Mouse (Mus musculus): Measurements from ENCODE around the gene Cd2bp2. TPM values are rescaled to one million over a fixed set of nuclear protein-coding genes. Genes with fewer than 3 reads are reported as not detected.

Cd2bp2 gene
- polyA plus RNA-seq, 1 experiment from 2014 or later = 14.0 TPM

GRCm38 (mm10) chr7:127220440-127220839 is 24.6 kb upstream of the Cd2bp2 start:
- H3K27me3 ChIP-seq (ENCODE audit: insufficient read depth, low read length) = no peaks in the 10 kb centered on the region
- no peak for TF ChIP-seq EP300 (IDR thresholded peaks at IDR 0.05; ENCODE audit: low read depth)
- TF ChIP-seq CTCF (IDR thresholded peaks at IDR 0.05; ENCODE audit: low read depth) = no peak
- no peak overlapping the region for H3K4me3 ChIP-seq (ENCODE audit: low read depth, low read length)
- peaks cover 50% of the 10 kb centered on the region for H3K4me1 ChIP-seq (ENCODE audit: insufficient read depth)
- H3K4me2 ChIP-seq (ENCODE audit: low read depth, low read length) = no peak overlapping the region
- 65% methylated on average over 6 of the region's 6 CpGs for WGBS (ENCODE audit: insufficient replicate concordance)
- no peak for ATAC-seq
- no peak overlapping the region for H3K27ac ChIP-seq (ENCODE audit: low read depth)
- H3K9me3 ChIP-seq (ENCODE audit: low read length) = no peaks in the 10 kb centered on the region
- no peak overlapping the region for H3K9ac ChIP-seq (replicated peaks)
- no peaks in the 10 kb centered on the region for H3K36me3 ChIP-seq (replicated peaks; ENCODE audit: insufficient read depth, low read length)
- no peak for DNase-seq

DNA sequence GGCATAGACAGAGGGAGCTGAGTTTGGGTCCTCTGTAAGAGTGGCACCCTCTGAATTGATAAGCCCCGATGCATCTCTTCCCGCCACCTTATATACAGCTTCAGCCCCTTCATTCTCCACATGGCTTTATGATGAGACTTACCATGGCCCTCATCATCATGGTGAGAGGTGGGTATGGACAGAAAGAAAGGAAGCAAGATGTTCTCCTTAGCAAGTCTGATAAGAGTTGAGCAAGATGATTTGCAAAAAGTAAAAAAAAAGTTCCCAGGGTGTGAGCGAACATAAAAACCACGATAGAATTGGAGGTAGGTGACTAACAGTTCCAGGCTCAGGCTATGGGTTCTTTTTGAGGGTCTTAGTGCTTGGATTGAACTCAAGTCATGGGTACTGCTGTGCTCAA is 22.8 kb upstream of the Cd2bp2 start:
- Histone ChIP-seq H3K9me3 (ENCODE audit: low read length) (no peaks in the 10 kb centered on the region), H3K27ac (ENCODE audit: low read depth) (peak overlapping the region; percentile 84), H3K27me3 (ENCODE audit: insufficient read depth, low read length) (no peaks in the 10 kb centered on the region), H3K4me3 (ENCODE audit: low read depth, low read length) (peak overlapping the region; percentile 36; the same call in 1 of the 2 replicates), H3K36me3 (replicated peaks; ENCODE audit: insufficient read depth, low read length) (peaks cover 9% of the 10 kb centered on the region; the same call in 1 of the 2 replicates), H3K9ac (replicated peaks) (peak overlapping the region; percentile 63), H3K4me2 (ENCODE audit: low read depth, low read length) (peak overlapping the region; percentile 69), H3K4me1 (ENCODE audit: insufficient read depth) (peaks cover 42% of the 10 kb centered on the region)
- peak; percentile 87 for TF ChIP-seq EP300 (IDR thresholded peaks at IDR 0.05; ENCODE audit: low read depth)
- no peak for TF ChIP-seq CTCF (IDR thresholded peaks at IDR 0.05; ENCODE audit: low read depth)
- 51% methylated on average over 4 of the region's 4 CpGs for WGBS (ENCODE audit: insufficient replicate concordance)
- DNase-seq = no peak
- ATAC-seq = peak; percentile 58

GRCm38 (mm10) chr7:127217901-127218642 is 22.2 kb upstream of the Cd2bp2 start:
- H3K36me3 ChIP-seq (replicated peaks; ENCODE audit: insufficient read depth, low read length) = peaks cover 9% of the 10 kb centered on the region; the same call in 1 of the 2 replicates
- no peak for DNase-seq
- ATAC-seq = peak; percentile 32
- H3K9ac ChIP-seq (replicated peaks) = peak overlapping the region; percentile 63
- H3K4me3 ChIP-seq (ENCODE audit: low read depth, low read length) = peak overlapping the region; percentile 36
- peaks cover 38% of the 10 kb centered on the region for H3K4me1 ChIP-seq (ENCODE audit: insufficient read depth)
- H3K27ac ChIP-seq (ENCODE audit: low read depth) = peak overlapping the region; percentile 84
- 38% methylated on average over 10 of the region's 10 CpGs for WGBS (ENCODE audit: insufficient replicate concordance)
- no peaks in the 10 kb centered on the region for H3K9me3 ChIP-seq (ENCODE audit: low read length)
- H3K27me3 ChIP-seq (ENCODE audit: insufficient read depth, low read length) = no peaks in the 10 kb centered on the region
- TF ChIP-seq CTCF (IDR thresholded peaks at IDR 0.05; ENCODE audit: low read depth) (no peak), EP300 (IDR thresholded peaks at IDR 0.05; ENCODE audit: low read depth) (no peak)
- peak overlapping the region; percentile 69 for H3K4me2 ChIP-seq (ENCODE audit: low read depth, low read length)

DNA sequence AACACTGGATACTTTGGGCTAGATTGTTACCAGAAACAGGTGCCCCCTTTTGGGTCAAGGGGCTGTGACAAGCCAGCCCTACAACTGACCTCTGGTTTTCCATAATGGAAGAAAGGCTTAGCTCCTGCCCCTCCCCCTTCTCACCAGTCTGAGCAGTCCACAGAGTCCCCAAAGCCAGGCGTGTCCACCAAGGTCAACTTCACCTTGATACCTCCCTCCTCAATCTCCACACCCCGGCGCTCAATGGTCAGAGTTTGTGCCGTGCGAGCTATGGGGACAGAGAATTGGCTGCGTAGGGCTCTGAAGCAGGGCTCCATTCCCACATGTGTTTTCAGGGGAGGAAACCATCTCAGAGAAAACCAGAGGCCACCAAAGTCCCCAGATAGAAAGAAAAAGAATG is 21.6 kb upstream of the Cd2bp2 start:
- no peak for DNase-seq
- Histone ChIP-seq H3K27ac (ENCODE audit: low read depth) (peak overlapping the region; percentile 84), H3K36me3 (replicated peaks; ENCODE audit: insufficient read depth, low read length) (peaks cover 9% of the 10 kb centered on the region; the same call in 1 of the 2 replicates), H3K9ac (replicated peaks) (peak overlapping the region; percentile 63), H3K4me1 (ENCODE audit: insufficient read depth) (peaks cover 39% of the 10 kb centered on the region), H3K27me3 (ENCODE audit: insufficient read depth, low read length) (no peaks in the 10 kb centered on the region), H3K9me3 (ENCODE audit: low read length) (no peaks in the 10 kb centered on the region), H3K4me2 (ENCODE audit: low read depth, low read length) (peak overlapping the region; percentile 69), H3K4me3 (ENCODE audit: low read depth, low read length) (peak overlapping the region; percentile 36)
- TF ChIP-seq EP300 (IDR thresholded peaks at IDR 0.05; ENCODE audit: low read depth) (no peak), CTCF (IDR thresholded peaks at IDR 0.05; ENCODE audit: low read depth) (no peak)
- ATAC-seq = no peak
- WGBS (ENCODE audit: insufficient replicate concordance) = 65% methylated on average over 6 of the region's 6 CpGs

GRCm38 (mm10) chr7:127216307-127216706 is 20.5 kb upstream of the Cd2bp2 start:
- ATAC-seq = no peak
- 81% methylated on average over 5 of the region's 5 CpGs for WGBS (ENCODE audit: insufficient replicate concordance)
- H3K4me3 ChIP-seq (ENCODE audit: low read depth, low read length) = no peak overlapping the region
- no peak overlapping the region for H3K9ac ChIP-seq (replicated peaks)
- no peak overlapping the region for H3K27ac ChIP-seq (ENCODE audit: low read depth)
- H3K4me2 ChIP-seq (ENCODE audit: low read depth, low read length) = 0 out of 2 replicates have a peak overlapping the region, but pooled peaks have one; percentile 69
- H3K9me3 ChIP-seq (ENCODE audit: low read length) = no peaks in the 10 kb centered on the region
- no peaks in the 10 kb centered on the region for H3K27me3 ChIP-seq (ENCODE audit: insufficient read depth, low read length)
- TF ChIP-seq CTCF (IDR thresholded peaks at IDR 0.05; ENCODE audit: low read depth) = no peak
- no peak for TF ChIP-seq EP300 (IDR thresholded peaks at IDR 0.05; ENCODE audit: low read depth)
- DNase-seq = no peak
- H3K4me1 ChIP-seq (ENCODE audit: insufficient read depth) = peaks cover 39% of the 10 kb centered on the region
- peaks cover 9% of the 10 kb centered on the region; the same call in 1 of the 2 replicates for H3K36me3 ChIP-seq (replicated peaks; ENCODE audit: insufficient read depth, low read length)

GRCm38 (mm10) chr7:127214981-127215871 is 19.4 kb upstream of the Cd2bp2 start:
- Histone ChIP-seq H3K27ac (ENCODE audit: low read depth) (no peak overlapping the region), H3K9ac (replicated peaks) (peak overlapping the region; percentile 53), H3K4me3 (ENCODE audit: low read depth, low read length) (peak overlapping the region; percentile 33), H3K27me3 (ENCODE audit: insufficient read depth, low read length) (no peaks in the 10 kb centered on the region), H3K4me1 (ENCODE audit: insufficient read depth) (peaks cover 42% of the 10 kb centered on the region), H3K36me3 (replicated peaks; ENCODE audit: insufficient read depth, low read length) (peaks cover 9% of the 10 kb centered on the region; the same call in 1 of the 2 replicates), H3K9me3 (ENCODE audit: low read length) (no peaks in the 10 kb centered on the region), H3K4me2 (ENCODE audit: low read depth, low read length) (peak overlapping the region; percentile 70)
- DNase-seq (peak; percentile 70), ATAC-seq (peak; percentile 44)
- TF ChIP-seq CTCF (IDR thresholded peaks at IDR 0.05; ENCODE audit: low read depth) (peak; percentile 96), EP300 (IDR thresholded peaks at IDR 0.05; ENCODE audit: low read depth) (no peak)
- 31% methylated on average over 33 of the region's 33 CpGs for WGBS (ENCODE audit: insufficient replicate concordance)

All from liver, postnatal 0 days (tissue).